9 mouse cellular contexts compared by ENCODE assay signal in genomic region chr19:5806051-5806808, GRCm38 (mm10). TPM values are rescaled to one million over a fixed set of nuclear protein-coding genes. Genes with fewer than 3 reads are reported as not detected.
DNase-seq lines count a peak whose midpoint lies in the region; ATAC-seq and TF ChIP-seq lines count a peak whose summit lies in the region.
"Had no signal": no experiment of that assay in that cellular context is flagged by ENCODE, and none has a peak within 500 bp of the region (broad histone marks: within the 10 kb centered on the region; RNA-seq: fewer than 3 reads in every experiment).

No protein-coding gene starts in this region.

- WGBS in cerebellum, adult 2 months: 22% methylated on average over 8 of the region's 8 CpGs
- 11% methylated on average over 8 of the region's 8 CpGs for WGBS in embryonic facial prominence, embryonic 13.5 days
- 1% methylated on average over 8 of the region's 8 CpGs for WGBS in midbrain, embryonic 11.5 days

- no peaks in the 10 kb centered on the region for H3K36me3 ChIP-seq in embryonic facial prominence, embryonic 13.5 days
- no peaks in the 10 kb centered on the region for H3K36me3 ChIP-seq in midbrain, embryonic 11.5 days (ENCODE audit: control insufficient read depth, insufficient read depth, low read length)

- no peak for TF ChIP-seq CTCF in cerebellum, adult 2 months (IDR thresholded peaks at IDR 0.05; ENCODE audit: borderline replicate concordance, insufficient read depth, low read depth, low read length)

- no peaks in the 10 kb centered on the region for H3K9me3 ChIP-seq in embryonic facial prominence, embryonic 13.5 days
- no peaks in the 10 kb centered on the region for H3K9me3 ChIP-seq in midbrain, embryonic 11.5 days (ENCODE audit: control insufficient read depth, low read length)

- H3K9ac ChIP-seq in embryonic facial prominence, embryonic 13.5 days: 0 out of 2 replicates have a peak overlapping the region, but pooled peaks have one; percentile 51
- H3K9ac ChIP-seq in midbrain, embryonic 11.5 days (ENCODE audit: low read length): peak overlapping the region; percentile 52

- peak overlapping the region; percentile 20 for H3K4me2 ChIP-seq in embryonic facial prominence, embryonic 13.5 days
- peak overlapping the region; percentile 26; the same call in 1 of the 2 replicates for H3K4me2 ChIP-seq in midbrain, embryonic 11.5 days

- H3K27me3 ChIP-seq in cerebellum, adult 2 months (ENCODE audit: control insufficient read depth, insufficient read depth, low read length): no peaks in the 10 kb centered on the region
- H3K27me3 ChIP-seq in embryonic facial prominence, embryonic 13.5 days: no peaks in the 10 kb centered on the region
- H3K27me3 ChIP-seq in midbrain, embryonic 11.5 days (ENCODE audit: control insufficient read depth, insufficient read depth, low read length): no peaks in the 10 kb centered on the region
- H3K27me3 ChIP-seq: Patski had no signal

- no peak for TF ChIP-seq POLR2A in cerebellum, adult 2 months (IDR thresholded peaks at IDR 0.05; ENCODE audit: borderline replicate concordance, insufficient read depth, low read length)

- peaks cover 25% of the 10 kb centered on the region for H3K4me1 ChIP-seq in cerebellum, adult 2 months (ENCODE audit: control insufficient read depth, insufficient read depth, low read length)
- peaks cover 56% of the 10 kb centered on the region for H3K4me1 ChIP-seq in embryonic facial prominence, embryonic 13.5 days
- peaks cover 34% of the 10 kb centered on the region for H3K4me1 ChIP-seq in midbrain, embryonic 11.5 days (ENCODE audit: control insufficient read depth, insufficient read depth, low read length)

- no peak for ATAC-seq in embryonic facial prominence, embryonic 13.5 days (ENCODE audit: insufficient number of reproducible peaks, insufficient read depth, low FRiP score, low TSS enrichment, low read depth)
- ATAC-seq in midbrain, embryonic 11.5 days (ENCODE audit: low FRiP score): no peak
- ATAC-seq: Patski had no signal

- DNase-seq in cerebellum, adult 2 months: no peak
- no peak for DNase-seq in cerebellum, postnatal 4 days (ENCODE audit: low spot score in 2 of 2)
- peak; percentile 71 to 78 for DNase-seq in heart, postnatal 10 days
- peak; percentile 55 to 75 for DNase-seq in kidney, postnatal 4 days
- DNase-seq in midbrain, embryonic 11.5 days (ENCODE audit: low spot score, missing footprints): peak; percentile 91
- no peak for DNase-seq in layer of hippocampus, postnatal 14 days (ENCODE audit: low spot score in 2 of 2)
- DNase-seq in cerebellum, postnatal 36 days: no peak

- peak overlapping the region; percentile 34 for H3K27ac ChIP-seq in cerebellum, adult 2 months (ENCODE audit: insufficient read depth, low read length)
- H3K27ac ChIP-seq in embryonic facial prominence, embryonic 13.5 days: peak overlapping the region; percentile 87
- peak overlapping the region; percentile 82 for H3K27ac ChIP-seq in midbrain, embryonic 11.5 days (ENCODE audit: low read depth, low read length)

- no peak overlapping the region for H3K4me3 ChIP-seq in cerebellum, adult 2 months (replicated peaks; ENCODE audit: insufficient read depth, low read depth, low read length)
- no peak overlapping the region for H3K4me3 ChIP-seq in embryonic facial prominence, embryonic 13.5 days
- no peak overlapping the region for H3K4me3 ChIP-seq in midbrain, embryonic 11.5 days (ENCODE audit: low read depth, low read length)

- intact Hi-C loops in heart, postnatal 10 days (cut with DNase I): no loop called here

RNA-seq across cellular contexts. Expression of gene Scyl1, which starts 35.0 kb away (rescaled TPM):
- 158 and 170 TPM in 2 replicates for polyA plus RNA-seq in cerebellum, adult 2 months (2012; rRNA removed)
- 73.0 and 75.3 TPM in 2 replicates for polyA plus RNA-seq in embryonic facial prominence, embryonic 13.5 days (2015; fragmentation: Nextera tagmentation; extraction: Ambion mirVana)
- 10 to 100 TPM; 63.4 to 65.7 TPM for total RNA-seq in heart, postnatal 10 days (2021)
- polyA plus RNA-seq in midbrain, embryonic 11.5 days (2014; fragmentation: Nextera tagmentation; extraction: Ambion mirVana): 48.2 and 58.6 TPM in 2 replicates
- total RNA-seq in layer of hippocampus, postnatal 14 days (2021): 10 to 100 TPM; 73.6 to 75.1 TPM

Comparison
In these comparisons a context has a peak if more than half of its experiments do, and no peak if none do; other contexts are left out.
1. DNase-seq: peak in heart, postnatal 10 days (2 of 2), kidney, postnatal 4 days (2 of 2) and midbrain, embryonic 11.5 days (single experiment); none in cerebellum, adult 2 months (0 of 2), cerebellum, postnatal 4 days (0 of 2), layer of hippocampus, postnatal 14 days (0 of 2) and cerebellum, postnatal 36 days (0 of 2).
2. H3K27ac ChIP-seq: peak in every context shown above with its lines; median percentile 87 in embryonic facial prominence, embryonic 13.5 days; 82 in midbrain, embryonic 11.5 days; 34 in cerebellum, adult 2 months.